Mouse (Mus musculus) embryonic facial prominence, embryonic 14.5 days (tissue): ENCODE results near the gene Eva1b. TPM values are rescaled to one million over a fixed set of nuclear protein-coding genes. Genes with fewer than 3 reads are reported as not detected.

ENCODE experiments used
- ATAC-seq: fragments of 200-750 bp; cut with Nextera tagmentation; 2 replicates; pipeline ENCODE4 v1.8.0; 2017; ENCODE audit warnings: low read depth, moderate number of reproducible peaks, moderate TSS enrichment
- DNase-seq: peaks from one replicate; pipeline ENCODE4 v3.0.0-alpha.2; 2015; ENCODE audit warnings: low spot score
- H3K27ac ChIP-seq: fragments of 300-500 bp; sonication (generic); replicated peaks from 2 replicates; pipeline ENCODE4 v1.5.1; 2014; ENCODE audit warnings: low read depth, mild to moderate bottlenecking, low read length, moderate library complexity
- H3K27me3 ChIP-seq: fragments of 300-500 bp; sonication (generic); replicated peaks from 2 replicates; pipeline ENCODE4 v1.6.1; 2014; ENCODE audit warnings: low read length; ENCODE audit not compliant: control insufficient read depth, insufficient read depth
- H3K36me3 ChIP-seq: fragments of 300-500 bp; sonication (generic); 2 replicates; pipeline ENCODE4 v1.6.1; 2014; ENCODE audit warnings: low read length, mixed read lengths; ENCODE audit not compliant: control insufficient read depth, insufficient read depth
- H3K4me1 ChIP-seq: fragments of 300-500 bp; sonication (generic); 2 replicates; pipeline ENCODE4 v1.6.1; 2014; ENCODE audit warnings: antibody characterized with exemption, low read length; ENCODE audit not compliant: control insufficient read depth, insufficient read depth
- H3K4me2 ChIP-seq: fragments of 300-500 bp; sonication (generic); 2 replicates; pipeline ENCODE4 v1.6.1; 2014; ENCODE audit warnings: low read depth, mild to moderate bottlenecking, low read length, moderate library complexity, mixed read lengths
- H3K4me3 ChIP-seq: fragments of 300-500 bp; sonication (generic); 2 replicates; pipeline ENCODE4 v1.5.1; 2014; ENCODE audit warnings: low read depth, mild to moderate bottlenecking, low read length
- H3K9ac ChIP-seq: fragments of 300-500 bp; sonication (generic); 2 replicates; pipeline ENCODE4 v1.6.1; 2014; ENCODE audit warnings: low read depth, mild to moderate bottlenecking, low read length, moderate library complexity, mixed read lengths
- H3K9me3 ChIP-seq: fragments of 300-500 bp; sonication (generic); 2 replicates; pipeline ENCODE4 v1.6.1; 2016; ENCODE audit warnings: low read length; ENCODE audit not compliant: control insufficient read depth
- WGBS: fragments of 180-500 bp; shearing (Covaris S2); extraction: QIAGEN DNeasy Blood & Tissue Kit; methylation state at CpG from one replicate; pipeline ENCODE4 v1.1.7; 2014; 5-methylcytosine and 5-hydroxymethylcytosine counted together
- polyA plus RNA-seq: library from polyadenylated mRNA; unstranded; fragments of >200 nt; fragmentation: Nextera tagmentation; extraction: Ambion mirVana; gene quantifications from 2 replicates; pipeline ENCODE4 v1.2.1, GENCODE M21; 2014

Gene Eva1b
- polyA plus RNA-seq, 1 experiment from 2014 or later: 78.9 TPM

- peak; percentile 71 for ATAC-seq
- no peak overlapping the region for H3K4me3 ChIP-seq
- no peak overlapping the region for H3K27ac ChIP-seq
- no peak overlapping the region for H3K4me2 ChIP-seq
- H3K27me3 ChIP-seq: no peaks in the 10 kb centered on the region
- H3K9ac ChIP-seq: no peak overlapping the region
- DNase-seq: peak; percentile 77
- 54% methylated on average over 7 of the region's 7 CpGs for WGBS
- 0 out of 2 replicates have a peak, but pooled peaks cover 3% of the 10 kb centered on the region for H3K4me1 ChIP-seq
- no peaks in the 10 kb centered on the region for H3K9me3 ChIP-seq
- H3K36me3 ChIP-seq: peaks cover 83% of the 10 kb centered on the region
These were observed 33.8 kb downstream of the Eva1b start for GRCm38 (mm10) chr4:126181170-126181957.

- ATAC-seq: no peak
- peaks cover 70% of the 10 kb centered on the region for H3K36me3 ChIP-seq
- 0 out of 2 replicates have a peak, but pooled peaks cover 3% of the 10 kb centered on the region for H3K4me1 ChIP-seq
- no peak for DNase-seq
- H3K9ac ChIP-seq: no peak overlapping the region
- 86% methylated on average over 5 of the region's 5 CpGs for WGBS
- no peak overlapping the region for H3K4me3 ChIP-seq
- no peak overlapping the region for H3K4me2 ChIP-seq
- H3K9me3 ChIP-seq: no peaks in the 10 kb centered on the region
- H3K27me3 ChIP-seq: no peaks in the 10 kb centered on the region
- no peak overlapping the region for H3K27ac ChIP-seq
These were observed 35.5 kb downstream of the Eva1b start for GRCm38 (mm10) chr4:126183034-126183433.

- 90% methylated on average over 3 of the region's 3 CpGs for WGBS
- Histone ChIP-seq H3K4me3 (no peak overlapping the region), H3K4me1 (no peaks in the 10 kb centered on the region), H3K36me3 (peaks cover 64% of the 10 kb centered on the region), H3K9me3 (no peaks in the 10 kb centered on the region), H3K4me2 (no peak overlapping the region), H3K27me3 (no peaks in the 10 kb centered on the region), H3K27ac (no peak overlapping the region), H3K9ac (no peak overlapping the region)
- DNase-seq (no peak), ATAC-seq (no peak)
These were observed 39.6 kb downstream of the Eva1b start for GRCm38 (mm10) chr4:126187096-126187495.

- no peak overlapping the region for H3K4me2 ChIP-seq
- no peaks in the 10 kb centered on the region for H3K9me3 ChIP-seq
- peak; percentile 5; the same call in 1 of the 2 replicates for ATAC-seq
- no peaks in the 10 kb centered on the region for H3K4me1 ChIP-seq
- H3K27me3 ChIP-seq: no peaks in the 10 kb centered on the region
- H3K27ac ChIP-seq: no peak overlapping the region
- WGBS: 91% methylated on average over 2 of the region's 2 CpGs
- H3K4me3 ChIP-seq: no peak overlapping the region
- DNase-seq: no peak
- H3K9ac ChIP-seq: no peak overlapping the region
- H3K36me3 ChIP-seq: peaks cover 65% of the 10 kb centered on the region
These were observed 43.1 kb downstream of the Eva1b start for GRCm38 (mm10) chr4:126190636-126191035.

- Histone ChIP-seq H3K27ac (no peak overlapping the region), H3K9me3 (no peaks in the 10 kb centered on the region), H3K4me3 (no peak overlapping the region), H3K4me1 (0 out of 2 replicates have a peak, but pooled peaks cover 4% of the 10 kb centered on the region), H3K27me3 (no peaks in the 10 kb centered on the region), H3K9ac (no peak overlapping the region), H3K36me3 (peaks cover 53% of the 10 kb centered on the region), H3K4me2 (no peak overlapping the region)
- ATAC-seq (no peak), DNase-seq (no peak)
These were observed 46.7 kb downstream of the Eva1b start for GRCm38 (mm10) chr4:126194216-126194615.

- Histone ChIP-seq H3K36me3 (peaks cover 54% of the 10 kb centered on the region), H3K4me1 (peaks cover 8% of the 10 kb centered on the region), H3K4me2 (no peak overlapping the region), H3K27ac (no peak overlapping the region), H3K9me3 (no peaks in the 10 kb centered on the region), H3K9ac (no peak overlapping the region), H3K4me3 (no peak overlapping the region), H3K27me3 (no peaks in the 10 kb centered on the region)
- 87% methylated on average over 4 of the region's 4 CpGs for WGBS
- no peak for DNase-seq
- no peak for ATAC-seq
These were observed 47.4 kb downstream of the Eva1b start for GRCm38 (mm10) chr4:126194916-126195315.

- DNase-seq (peak; percentile 16), ATAC-seq (no peak)
- 79% methylated on average over 3 of the region's 3 CpGs for WGBS
- Histone ChIP-seq H3K27ac (no peak overlapping the region), H3K36me3 (peaks cover 37% of the 10 kb centered on the region), H3K4me2 (0 out of 2 replicates have a peak overlapping the region, but pooled peaks have one; percentile 4), H3K9me3 (no peaks in the 10 kb centered on the region), H3K27me3 (no peaks in the 10 kb centered on the region), H3K4me3 (no peak overlapping the region), H3K9ac (no peak overlapping the region), H3K4me1 (peaks cover 20% of the 10 kb centered on the region)
These were observed 49.9 kb downstream of the Eva1b start for GRCm38 (mm10) chr4:126197485-126197884.
